ENCODE assay signal across 8 mouse cellular contexts in the genomic region with DNA sequence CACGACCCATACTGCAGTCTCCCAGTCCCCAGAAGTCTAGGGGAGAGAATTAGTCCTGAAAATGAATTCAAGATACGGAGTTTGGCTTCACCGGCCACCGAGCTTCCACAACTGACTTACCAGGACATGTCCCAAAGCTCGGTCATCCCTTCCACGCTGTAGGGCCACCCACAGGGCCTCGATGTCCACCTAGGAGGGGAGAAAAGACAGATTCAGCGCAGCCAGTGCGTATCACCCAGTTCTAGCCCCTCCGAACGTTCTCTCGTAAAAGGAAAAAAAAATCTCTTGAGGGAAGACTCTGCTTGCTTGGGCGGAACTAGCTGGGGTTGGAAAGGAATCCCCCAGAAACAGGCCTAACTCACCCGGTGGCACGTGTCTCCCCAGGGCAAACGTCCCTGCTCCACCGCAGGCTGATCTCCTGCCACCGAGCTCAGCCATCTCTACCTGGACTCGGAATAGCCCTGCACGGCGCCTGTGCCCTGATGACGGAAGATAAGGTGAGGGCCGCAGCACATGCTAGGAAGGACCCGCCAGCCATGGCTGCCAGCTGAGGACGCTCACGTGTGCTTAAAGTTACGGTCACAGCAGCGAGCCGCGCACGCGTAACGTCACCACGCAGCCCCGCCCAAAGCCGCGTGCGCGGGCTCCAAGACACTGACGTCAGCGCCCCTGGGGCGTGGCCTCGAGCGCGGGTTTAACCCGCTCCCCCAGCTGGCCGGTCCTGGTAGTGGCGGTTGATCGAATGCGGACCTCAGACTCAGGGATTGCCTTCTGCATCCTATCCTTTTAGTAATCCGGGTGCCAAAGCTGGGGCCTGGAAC. TPM values are rescaled to one million over a fixed set of nuclear protein-coding genes. Genes with fewer than 3 reads are reported as not detected.
A peak's percentile ranks its signal among the peaks of the same experiment; 100 is the strongest.
DNase-seq lines count a peak whose midpoint lies in the region; ATAC-seq and TF ChIP-seq lines count a peak whose summit lies in the region.

No protein-coding gene starts in this region.

- H3K27me3 ChIP-seq in hindbrain, postnatal 0 days (ENCODE audit: insufficient read depth, low read length): no peaks in the 10 kb centered on the region

- peaks cover 18% of the 10 kb centered on the region for H3K36me3 ChIP-seq in hindbrain, postnatal 0 days (ENCODE audit: insufficient read depth, low read length)

- peak; percentile 98 for ATAC-seq in hindbrain, postnatal 0 days
- ATAC-seq in megakaryocyte, adult 5-6 weeks (ENCODE audit: poor library complexity, severe bottlenecking): peak; percentile 99

- peak overlapping the region; percentile 82 for H3K27ac ChIP-seq in hindbrain, postnatal 0 days
- H3K27ac ChIP-seq in left cerebral cortex, adult 2 months: peak overlapping the region; percentile 75

- H3K9ac ChIP-seq in hindbrain, postnatal 0 days (replicated peaks; ENCODE audit: low read length): peak overlapping the region; percentile 54

- intact Hi-C loops in left cerebral cortex, adult 2 months (cut with DNase I): loop anchor here (2.0 to 5.0 kb wide), 2 partner anchors 52 to 99 kb away; partner anchors contain the start of gene Tbrg4

- H3K4me3 ChIP-seq in hindbrain, postnatal 0 days (ENCODE audit: low read length): peak overlapping the region; percentile 43
- peak overlapping the region; percentile 62 for H3K4me3 ChIP-seq in left cerebral cortex, adult 2 months

- peak overlapping the region; percentile 66 for H3K4me2 ChIP-seq in hindbrain, postnatal 0 days (ENCODE audit: low read depth, low read length)

- peak; percentile 79 for TF ChIP-seq CTCF in hindbrain, postnatal 0 days (IDR thresholded peaks at IDR 0.05; ENCODE audit: low read depth)
- peak; percentile 86 for TF ChIP-seq CTCF in left cerebral cortex, adult 2 months (IDR thresholded peaks at IDR 0.05)

- H3K4me1 ChIP-seq in hindbrain, postnatal 0 days (ENCODE audit: insufficient read depth, low read length): no peaks in the 10 kb centered on the region

- peak; percentile 99 for DNase-seq in WW6 (ENCODE audit: low read depth, low spot score)
- DNase-seq in cerebellum, postnatal 4 days (ENCODE audit: low spot score in 2 of 2): peak; percentile 99 to 100
- DNase-seq in gastrocnemius, adult 18-20 months (ENCODE audit: low spot score): peak; percentile 97
- peak; percentile 100 for DNase-seq in hindbrain, postnatal 0 days (ENCODE audit: low spot score)
- peak; percentile 97 to 99 for DNase-seq in left cerebral cortex, adult 2 months (ENCODE audit: extremely low spot score in 1 of 2, low spot score in 2 of 2)
- DNase-seq in right cerebral cortex, adult 2 months (ENCODE audit: low spot score in 2 of 2): peak; percentile 98 to 99
- peak; percentile 99 for DNase-seq in urinary bladder, postnatal 14 days (ENCODE audit: low spot score)

- under 1% methylated on average over 51 of the region's 51 CpGs for WGBS in hindbrain, postnatal 0 days

- H3K9me3 ChIP-seq in hindbrain, postnatal 0 days (ENCODE audit: low read length): no peaks in the 10 kb centered on the region

RNA-seq across cellular contexts. Expression of gene Myo1g, which starts 7.6 kb away (rescaled TPM):
- total RNA-seq in gastrocnemius, adult 18-20 months (2021): under 1 TPM; 0.45 to 0.80 TPM
- 0.68 and 1.0 TPM in 2 replicates for total RNA-seq in hindbrain, postnatal 0 days (2014; rRNA removed)
- 0.39 and 0.50 TPM in 2 replicates for polyA plus RNA-seq in hindbrain, postnatal 0 days (2015; fragmentation: Nextera tagmentation; extraction: Ambion mirVana)
- total RNA-seq in left cerebral cortex, adult 2 months (2021): under 1 TPM; 0.40 to 0.48 TPM
- 161 and 175 TPM in 2 replicates for total RNA-seq in megakaryocyte, adult 5-6 weeks (2015)
- total RNA-seq in megakaryocyte, adult 5-6 weeks (2017): 182 and 197 TPM in 2 replicates

RNA-seq across cellular contexts. Expression of gene Ccm2, which starts 18.3 kb away (rescaled TPM):
- total RNA-seq in gastrocnemius, adult 18-20 months (2021): 10 to 100 TPM; 21.9 to 26.8 TPM
- total RNA-seq in hindbrain, postnatal 0 days (2014; rRNA removed): 62.8 and 77.5 TPM in 2 replicates
- 74.1 and 80.2 TPM in 2 replicates for polyA plus RNA-seq in hindbrain, postnatal 0 days (2015; fragmentation: Nextera tagmentation; extraction: Ambion mirVana)
- 10 to 100 TPM; 51.3 to 69.5 TPM for total RNA-seq in left cerebral cortex, adult 2 months (2021)
- total RNA-seq in megakaryocyte, adult 5-6 weeks (2015): 32.2 and 32.4 TPM in 2 replicates
- total RNA-seq in megakaryocyte, adult 5-6 weeks (2017): 63.5 and 63.9 TPM in 2 replicates

RNA-seq across cellular contexts. Expression of gene Purb, which starts 52.7 kb away (rescaled TPM):
- 10 to 100 TPM; 19.0 to 21.1 TPM for total RNA-seq in gastrocnemius, adult 18-20 months (2021)
- 35.9 and 36.9 TPM in 2 replicates for total RNA-seq in hindbrain, postnatal 0 days (2014; rRNA removed)
- polyA plus RNA-seq in hindbrain, postnatal 0 days (2015; fragmentation: Nextera tagmentation; extraction: Ambion mirVana): 17.1 and 17.9 TPM in 2 replicates
- total RNA-seq in left cerebral cortex, adult 2 months (2021): 100 to 1,000 TPM; 279 to 284 TPM
- 54.1 and 63.5 TPM in 2 replicates for total RNA-seq in megakaryocyte, adult 5-6 weeks (2015)
- total RNA-seq in megakaryocyte, adult 5-6 weeks (2017): 43.7 and 56.3 TPM in 2 replicates

Comparison
In these comparisons a context has a peak if more than half of its experiments do, and no peak if none do; other contexts are left out.
1. Peak in every context shown above with its lines: DNase-seq, ATAC-seq, H3K4me3 ChIP-seq and H3K27ac ChIP-seq.
2. RNA of gene Myo1g, which starts 7.6 kb away (total RNA-seq): 161 to 197 TPM in megakaryocyte, adult 5-6 weeks; 0.45 to 0.80 TPM in gastrocnemius, adult 18-20 months, 0.68 to 1.0 TPM in hindbrain, postnatal 0 days and 0.40 to 0.48 TPM in left cerebral cortex, adult 2 months; every median in the first group is over 10 times any median in the second.